Mouse (Mus musculus) myocyte (in vitro differentiated cells): Measurements from ENCODE around the gene Aff4. TPM values are rescaled to one million over a fixed set of nuclear protein-coding genes. Genes with fewer than 3 reads are reported as not detected.

Source experiments
- H3K27me3 ChIP-seq: one replicate; pipeline ENCODE4 v1.6.1; 2011; ENCODE audit not compliant: control insufficient read depth, insufficient read depth, insufficient read length
- H3K36me3 ChIP-seq: one replicate; pipeline ENCODE4 v1.6.1; 2011; ENCODE audit not compliant: control insufficient read depth, insufficient read depth
- H3K4me2 ChIP-seq: one replicate; pipeline ENCODE4 v1.6.1; 2011; ENCODE audit warnings: low read depth, control low read depth
- H3K4me3 ChIP-seq: one replicate; pipeline ENCODE4 v1.5.1; 2011; ENCODE audit warnings: mild to moderate bottlenecking, control low read depth, moderate library complexity
- H3K79me2 ChIP-seq: one replicate; pipeline ENCODE4 v1.6.1; 2011; ENCODE audit not compliant: control insufficient read depth, insufficient read depth
- H3ac ChIP-seq: one replicate; pipeline ENCODE4 v1.6.1; 2011; ENCODE audit not compliant: control insufficient read depth, insufficient read length
- CEBPB ChIP-seq: IDR thresholded peaks from 2 replicates; pipeline ENCODE4 v1.6.1; 2011; ENCODE audit warnings: mild to moderate bottlenecking, moderate library complexity; ENCODE audit not compliant: poor library complexity, insufficient read depth, severe bottlenecking
- E2F4 ChIP-seq: IDR thresholded peaks from one replicate; pipeline ENCODE4 v1.6.1; 2011; ENCODE audit warnings: mild to moderate bottlenecking, control low read depth, moderate library complexity; ENCODE audit not compliant: insufficient read depth
- MAX ChIP-seq: IDR thresholded peaks from one replicate; pipeline ENCODE4 v1.6.1; 2011; ENCODE audit warnings: low read depth, mild to moderate bottlenecking, control low read depth
- MYOD1 ChIP-seq, 3 experiments: IDR thresholded peaks; one replicate each; pipeline ENCODE4 v1.6.1; 2011; ENCODE audit warnings: control low read depth in 2 of 3, low read depth in 2 of 3, mild to moderate bottlenecking in 2 of 3, moderate library complexity in 1 of 3; ENCODE audit not compliant: insufficient read length in 2 of 3, control insufficient read depth in 1 of 3
- MYOG ChIP-seq, 3 experiments: IDR thresholded peaks; one replicate each; pipeline ENCODE4 v1.6.1; 2011; ENCODE audit warnings: control low read depth in 2 of 3, low read depth in 2 of 3, mild to moderate bottlenecking in 2 of 3; ENCODE audit not compliant: insufficient read length in 2 of 3, control insufficient read depth in 1 of 3, insufficient read depth in 1 of 3
- POLR2A ChIP-seq: IDR thresholded peaks from one replicate; pipeline ENCODE4 v1.6.1; 2011; ENCODE audit warnings: low read depth, mild to moderate bottlenecking, control low read depth, moderate library complexity; ENCODE audit not compliant: insufficient read length
- POLR2AphosphoS2 ChIP-seq: IDR thresholded peaks from one replicate; pipeline ENCODE4 v1.6.1; 2011; ENCODE audit warnings: low read depth, control low read depth; ENCODE audit not compliant: insufficient read length
- REST ChIP-seq: IDR thresholded peaks from one replicate; pipeline ENCODE4 v1.6.1; 2011; ENCODE audit warnings: mild to moderate bottlenecking, control low read depth, moderate library complexity; ENCODE audit not compliant: insufficient read depth, insufficient read length
- SRF ChIP-seq: IDR thresholded peaks from one replicate; pipeline ENCODE4 v1.6.1; 2011; ENCODE audit warnings: low read depth; ENCODE audit not compliant: control insufficient read depth, insufficient read length
- TCF12 ChIP-seq: IDR thresholded peaks from one replicate; pipeline ENCODE4 v1.6.1; 2011; ENCODE audit warnings: mild to moderate bottlenecking, control low read depth; ENCODE audit not compliant: poor library complexity, insufficient read depth, severe bottlenecking
- TCF3 ChIP-seq: IDR thresholded peaks from one replicate; pipeline ENCODE4 v1.6.1; 2011; ENCODE audit warnings: low read depth, control low read depth; ENCODE audit not compliant: insufficient read length
- USF1 ChIP-seq: IDR thresholded peaks from one replicate; pipeline ENCODE4 v1.6.1; 2011; ENCODE audit warnings: low read depth, mild to moderate bottlenecking, control low read depth, moderate library complexity
- polyA plus RNA-seq: library from polyadenylated mRNA; unstranded; fragments of >200 nt; fragmentation: generic; extraction: Trizol; gene quantifications from one replicate; pipeline ENCODE4 v1.2.1, GENCODE M21; 2012; ENCODE audit warnings: missing spikeins

Gene Aff4
- polyA plus RNA-seq, 1 experiment, result 15.6 TPM

DNA sequence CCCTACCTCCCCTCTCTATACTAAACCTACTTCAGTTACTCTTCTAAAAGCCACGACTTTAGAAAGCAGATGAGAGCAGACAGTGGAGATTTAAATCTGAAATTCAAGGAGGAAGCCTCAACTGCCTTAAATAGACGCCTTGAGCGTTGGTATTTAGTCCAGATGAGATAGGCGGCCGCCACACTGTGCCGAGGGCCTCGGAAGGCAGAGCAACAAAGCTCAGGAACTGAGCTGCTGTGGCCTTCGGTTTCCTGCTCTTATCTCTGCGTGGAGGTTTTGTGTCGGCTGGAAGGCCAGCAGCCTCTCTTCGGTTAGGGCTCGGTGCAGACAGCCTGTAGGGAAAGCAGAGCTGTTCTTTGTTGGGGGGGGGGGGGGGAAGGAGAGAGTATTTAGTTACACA lies 91.3 kb downstream of the Aff4 start:
- Histone ChIP-seq H3ac (no peak overlapping the region), H3K4me2 (no peak overlapping the region), H3K36me3 (no peaks in the 10 kb centered on the region), H3K4me3 (no peak overlapping the region), H3K27me3 (peaks cover 6% of the 10 kb centered on the region), H3K79me2 (no peaks in the 10 kb centered on the region)
- TF ChIP-seq TCF3, result no peak
- no peak for TF ChIP-seq USF1
- TF ChIP-seq TCF12, result no peak
- no peak for TF ChIP-seq POLR2AphosphoS2
- no peak for TF ChIP-seq CEBPB
- no peak for TF ChIP-seq POLR2A
- TF ChIP-seq SRF, result no peak
- TF ChIP-seq MAX, result no peak
- TF ChIP-seq REST, result no peak
- no peak for TF ChIP-seq MYOG (IDR thresholded peaks at IDR 0.05; ENCODE audit: control insufficient read depth in 1 of 3, insufficient read depth in 1 of 3, insufficient read length in 2 of 3, low read depth in 2 of 3)
- no peak for TF ChIP-seq MYOD1 (IDR thresholded peaks at IDR 0.05; ENCODE audit: control insufficient read depth in 1 of 3, insufficient read length in 2 of 3, low read depth in 2 of 3)
- TF ChIP-seq E2F4, result no peak

DNA sequence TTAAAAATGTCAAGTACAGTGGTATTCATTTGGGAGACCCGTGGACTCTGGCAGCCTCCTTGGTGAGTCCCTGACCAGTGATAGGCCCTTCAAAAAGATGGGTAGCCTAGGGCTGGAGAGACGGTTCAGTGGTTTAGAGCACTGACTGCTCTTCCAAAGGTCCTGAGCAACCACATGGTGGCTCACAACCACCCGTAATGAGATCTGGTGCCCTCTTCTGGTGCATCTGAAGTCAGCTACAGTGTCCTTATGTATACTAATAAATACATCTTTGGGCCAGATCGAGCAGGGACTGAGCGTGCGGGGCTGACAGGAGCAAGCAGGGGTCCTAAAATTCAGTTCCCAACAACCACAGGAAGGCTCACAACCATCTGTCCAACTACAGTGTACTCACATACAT lies 93.2 kb downstream of the Aff4 start:
- Histone ChIP-seq H3K79me2 (no peaks in the 10 kb centered on the region), H3K4me2 (peak overlapping the region; percentile 16), H3K27me3 (no peaks in the 10 kb centered on the region), H3ac (no peak overlapping the region), H3K4me3 (no peak overlapping the region), H3K36me3 (no peaks in the 10 kb centered on the region)
- TF ChIP-seq CEBPB (no peak), POLR2A (no peak), MAX (no peak), TCF3 (no peak), SRF (no peak), TCF12 (no peak), MYOD1 (IDR thresholded peaks at IDR 0.05; ENCODE audit: control insufficient read depth in 1 of 3, insufficient read length in 2 of 3, low read depth in 2 of 3) (no peak), REST (no peak), POLR2AphosphoS2 (no peak), E2F4 (no peak), USF1 (no peak), MYOG (IDR thresholded peaks at IDR 0.05; ENCODE audit: control insufficient read depth in 1 of 3, insufficient read depth in 1 of 3, insufficient read length in 2 of 3, low read depth in 2 of 3) (no peak)

DNA sequence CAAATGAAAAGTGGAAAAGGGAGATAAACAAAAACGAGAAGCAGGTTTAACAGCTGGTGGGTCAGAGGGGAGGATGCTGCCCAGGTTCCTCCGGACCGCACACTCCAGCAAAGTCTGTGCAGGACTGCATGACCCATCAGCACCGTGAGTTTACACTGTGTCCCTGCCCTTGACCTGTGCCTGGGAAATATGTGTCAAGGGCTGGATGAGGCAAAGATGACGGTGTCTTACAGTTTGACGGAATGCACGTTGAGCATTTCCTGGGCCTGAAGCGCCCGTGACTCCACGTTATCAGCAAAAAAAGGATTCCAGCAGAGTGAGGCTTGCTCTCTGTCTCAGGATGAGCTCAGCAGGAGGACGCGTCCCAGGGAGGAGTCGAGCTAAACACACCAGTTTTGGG lies 94.9 kb downstream of the Aff4 start:
- H3K4me3 ChIP-seq, result no peak overlapping the region
- H3K79me2 ChIP-seq, result no peaks in the 10 kb centered on the region
- peaks cover 8% of the 10 kb centered on the region for H3K27me3 ChIP-seq
- TF ChIP-seq SRF (no peak), TCF12 (no peak), E2F4 (no peak), POLR2AphosphoS2 (no peak), MYOD1 (IDR thresholded peaks at IDR 0.05; ENCODE audit: control insufficient read depth in 1 of 3, insufficient read length in 2 of 3, low read depth in 2 of 3) (no peak), MAX (no peak), POLR2A (no peak), REST (no peak), MYOG (IDR thresholded peaks at IDR 0.05; ENCODE audit: control insufficient read depth in 1 of 3, insufficient read depth in 1 of 3, insufficient read length in 2 of 3, low read depth in 2 of 3) (no peak), CEBPB (no peak), TCF3 (no peak), USF1 (no peak)
- no peaks in the 10 kb centered on the region for H3K36me3 ChIP-seq
- no peak overlapping the region for H3ac ChIP-seq
- no peak overlapping the region for H3K4me2 ChIP-seq

DNA sequence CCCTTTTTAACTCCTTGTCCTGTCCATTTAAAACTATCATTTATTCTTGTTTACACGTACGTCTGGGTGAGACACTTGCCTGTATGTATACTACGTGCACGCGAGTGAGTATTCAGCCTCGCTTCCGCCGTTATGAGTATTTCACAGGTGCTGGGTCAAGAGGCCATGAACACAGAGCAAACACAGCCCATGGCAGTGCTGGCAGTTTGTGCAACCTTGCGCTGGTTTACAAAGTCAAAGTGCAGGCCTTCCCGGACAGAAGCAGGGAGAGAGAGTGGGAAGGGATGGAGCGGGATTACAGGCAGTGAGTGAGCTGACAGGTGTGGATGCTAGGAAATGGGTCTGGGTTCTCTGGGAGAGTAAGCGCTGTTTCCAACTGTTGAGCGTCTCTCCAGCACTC lies 95.5 kb downstream of the Aff4 start:
- H3K36me3 ChIP-seq, result no peaks in the 10 kb centered on the region
- TF ChIP-seq CEBPB, result no peak
- no peak for TF ChIP-seq MYOG (IDR thresholded peaks at IDR 0.05; ENCODE audit: control insufficient read depth in 1 of 3, insufficient read depth in 1 of 3, insufficient read length in 2 of 3, low read depth in 2 of 3)
- no peak for TF ChIP-seq MYOD1 (IDR thresholded peaks at IDR 0.05; ENCODE audit: control insufficient read depth in 1 of 3, insufficient read length in 2 of 3, low read depth in 2 of 3)
- no peak for TF ChIP-seq TCF12
- no peak for TF ChIP-seq POLR2A
- no peak for TF ChIP-seq MAX
- TF ChIP-seq REST, result no peak
- no peak for TF ChIP-seq USF1
- TF ChIP-seq TCF3, result no peak
- TF ChIP-seq E2F4, result no peak
- no peak for TF ChIP-seq SRF
- no peak for TF ChIP-seq POLR2AphosphoS2
- H3K79me2 ChIP-seq, result no peaks in the 10 kb centered on the region
- no peak overlapping the region for H3K4me2 ChIP-seq
- no peak overlapping the region for H3ac ChIP-seq
- no peak overlapping the region for H3K4me3 ChIP-seq
- peaks cover 8% of the 10 kb centered on the region for H3K27me3 ChIP-seq
